Mouse (Mus musculus) midbrain, embryonic 12.5 days (tissue): ENCODE data around the gene Txlna. TPM values are rescaled to one million over a fixed set of nuclear protein-coding genes. Genes with fewer than 3 reads are reported as not detected.

ENCODE experiments used
- ATAC-seq: fragments of 200-750 bp; cut with Nextera tagmentation; 2 replicates; pipeline ENCODE4 v1.8.0; 2017; ENCODE audit warnings: low read depth, moderate TSS enrichment, moderate library complexity; ENCODE audit not compliant: low FRiP score
- H3K27ac ChIP-seq: fragments of 300-500 bp; sonication (generic); replicated peaks from 2 replicates; pipeline ENCODE4 v1.5.1; 2016; ENCODE audit warnings: mild to moderate bottlenecking
- H3K27me3 ChIP-seq: fragments of 300-500 bp; sonication (generic); 2 replicates; pipeline ENCODE4 v1.6.1; 2016; ENCODE audit warnings: mild to moderate bottlenecking
- H3K36me3 ChIP-seq: fragments of 300-500 bp; sonication (generic); 2 replicates; pipeline ENCODE4 v1.6.1; 2016
- H3K4me1 ChIP-seq: fragments of 300-500 bp; sonication (generic); 2 replicates; pipeline ENCODE4 v1.6.1; 2016
- H3K4me2 ChIP-seq: fragments of 300-500 bp; sonication (generic); replicated peaks from 2 replicates; pipeline ENCODE4 v1.6.1; 2016; ENCODE audit warnings: mild to moderate bottlenecking, moderate library complexity
- H3K4me3 ChIP-seq: fragments of 300-500 bp; sonication (generic); 2 replicates; pipeline ENCODE4 v1.5.1; 2016; ENCODE audit warnings: mild to moderate bottlenecking
- H3K9ac ChIP-seq: fragments of 300-500 bp; sonication (generic); replicated peaks from 2 replicates; pipeline ENCODE4 v1.6.1; 2016; ENCODE audit warnings: mild to moderate bottlenecking, moderate library complexity
- H3K9me3 ChIP-seq: fragments of 300-500 bp; sonication (generic); 2 replicates; pipeline ENCODE4 v1.6.1; 2016; ENCODE audit warnings: mild to moderate bottlenecking
- WGBS: fragments of 180-500 bp; shearing (Covaris S2); methylation state at CpG from one replicate; pipeline ENCODE4 v1.1.7; 2016; 5-methylcytosine and 5-hydroxymethylcytosine counted together
- polyA plus RNA-seq: library from polyadenylated mRNA; unstranded; fragments of >200 nt; fragmentation: Nextera tagmentation; extraction: Ambion mirVana; gene quantifications from 2 replicates; pipeline ENCODE4 v1.2.1, GENCODE M21; 2016

Txlna gene
- polyA plus RNA-seq, 1 experiment from 2014 or later = 91.8 TPM

- no peaks in the 10 kb centered on the region for H3K27me3 ChIP-seq
- peak within 1 kb of the TSS; percentile 88 for H3K27ac ChIP-seq
- no peaks in the 10 kb centered on the region for H3K9me3 ChIP-seq
- H3K9ac ChIP-seq = peak within 1 kb of the TSS; percentile 72
- peak within 1 kb of the TSS; percentile 84 for H3K4me2 ChIP-seq
- H3K36me3 ChIP-seq = peaks cover 33% of the 10 kb centered on the region
- peak within 1 kb of the TSS; percentile 59 for H3K4me3 ChIP-seq
- peaks cover 33% of the 10 kb centered on the region for H3K4me1 ChIP-seq
- WGBS = 0% methylated on average over 10 of the region's 10 CpGs
- peak; percentile 47 for ATAC-seq
Observed at GRCm38 (mm10) chr4:129623681-129624091, 17.2 kb downstream of the Txlna start, which contains the start of gene Ccdc28b. TSS of gene Ccdc28b (minus strand) at chr4:129623947.

- WGBS = 17% methylated on average over 8 of the region's 8 CpGs
- H3K4me2 ChIP-seq = peak overlapping the region; percentile 84
- H3K9me3 ChIP-seq = no peaks in the 10 kb centered on the region
- ATAC-seq = no peak
- peak overlapping the region; percentile 72 for H3K9ac ChIP-seq
- peak overlapping the region; percentile 59 for H3K4me3 ChIP-seq
- peaks cover 25% of the 10 kb centered on the region for H3K36me3 ChIP-seq
- peak overlapping the region; percentile 88 for H3K27ac ChIP-seq
- no peaks in the 10 kb centered on the region for H3K27me3 ChIP-seq
- peaks cover 40% of the 10 kb centered on the region for H3K4me1 ChIP-seq
Observed at GRCm38 (mm10) chr4:129622803-129623535, 17.9 kb downstream of the Txlna start.

GRCm38 (mm10) chr4:129622120-129622802 is 18.6 kb downstream of the Txlna start:
- Histone ChIP-seq H3K9ac (peak overlapping the region; percentile 72), H3K4me1 (peaks cover 43% of the 10 kb centered on the region), H3K27me3 (no peaks in the 10 kb centered on the region), H3K36me3 (peaks cover 18% of the 10 kb centered on the region), H3K27ac (peak overlapping the region; percentile 88; the same call in 1 of the 2 replicates), H3K4me2 (peak overlapping the region; percentile 84), H3K4me3 (peak overlapping the region; percentile 59; the same call in 1 of the 2 replicates), H3K9me3 (no peaks in the 10 kb centered on the region)
- no peak for ATAC-seq
- WGBS = 78% methylated on average over 11 of the region's 11 CpGs

- Histone ChIP-seq H3K4me1 (peaks cover 43% of the 10 kb centered on the region), H3K27me3 (no peaks in the 10 kb centered on the region), H3K27ac (no peak overlapping the region), H3K9me3 (no peaks in the 10 kb centered on the region), H3K4me2 (0 out of 2 replicates have a peak overlapping the region, but pooled peaks have one; percentile 1), H3K9ac (no peak overlapping the region), H3K4me3 (no peak overlapping the region), H3K36me3 (peaks cover 16% of the 10 kb centered on the region; the same call in 1 of the 2 replicates)
- WGBS = 89% methylated on average over 8 of the region's 8 CpGs
- ATAC-seq = no peak
Observed at GRCm38 (mm10) chr4:129621283-129621841, 19.5 kb downstream of the Txlna start.

- Histone ChIP-seq H3K9me3 (no peaks in the 10 kb centered on the region), H3K36me3 (peaks cover 19% of the 10 kb centered on the region), H3K4me3 (no peak overlapping the region), H3K27me3 (no peaks in the 10 kb centered on the region), H3K9ac (no peak overlapping the region), H3K4me2 (no peak overlapping the region), H3K27ac (no peak overlapping the region), H3K4me1 (peaks cover 42% of the 10 kb centered on the region)
- 90% methylated on average over 11 of the region's 11 CpGs for WGBS
- ATAC-seq = no peak
Observed at GRCm38 (mm10) chr4:129620419-129621282, 20.2 kb downstream of the Txlna start.

- H3K36me3 ChIP-seq = peaks cover 20% of the 10 kb centered on the region
- ATAC-seq = peak; percentile 87
Observed at GRCm38 (mm10) chr4:129618786-129619691, 21.8 kb downstream of the Txlna start, which contains the start of gene Iqcc. TSS of gene Iqcc (minus strand) at chr4:129619099.

GRCm38 (mm10) chr4:129618031-129618430 is 22.8 kb downstream of the Txlna start:
- H3K9me3 ChIP-seq = no peaks in the 10 kb centered on the region
- no peaks in the 10 kb centered on the region for H3K27me3 ChIP-seq
- H3K9ac ChIP-seq = peak overlapping the region; percentile 86
- H3K4me2 ChIP-seq = peak overlapping the region; percentile 80
- no peak overlapping the region for H3K27ac ChIP-seq
- peak overlapping the region; percentile 62 for H3K4me3 ChIP-seq
- 95% methylated on average over 5 of the region's 5 CpGs for WGBS
- H3K36me3 ChIP-seq = peaks cover 20% of the 10 kb centered on the region
- no peak for ATAC-seq
- H3K4me1 ChIP-seq = peaks cover 24% of the 10 kb centered on the region

More at GRCm38 (mm10) chr4:129618786-129619691, 21.8 kb downstream of the Txlna start, which contains the start of gene Iqcc:
- Histone ChIP-seq H3K4me3 (peak within 1 kb of the TSS; percentile 62), H3K27ac (peak within 1 kb of the TSS; percentile 90), H3K4me1 (peaks cover 28% of the 10 kb centered on the region), H3K9ac (peak within 1 kb of the TSS; percentile 86), H3K27me3 (no peaks in the 10 kb centered on the region), H3K9me3 (no peaks in the 10 kb centered on the region), H3K4me2 (peak within 1 kb of the TSS; percentile 80)
- 4% methylated on average over 44 of the region's 44 CpGs for WGBS

GRCm38 (mm10) chr4:129617121-129617641 is 23.7 kb downstream of the Txlna start:
- Histone ChIP-seq H3K4me3 (no peak overlapping the region), H3K27me3 (no peaks in the 10 kb centered on the region), H3K9ac (no peak overlapping the region), H3K9me3 (no peaks in the 10 kb centered on the region), H3K4me2 (no peak overlapping the region), H3K4me1 (peaks cover 15% of the 10 kb centered on the region), H3K36me3 (peaks cover 20% of the 10 kb centered on the region), H3K27ac (no peak overlapping the region)
- WGBS = 96% methylated on average over 7 of the region's 7 CpGs
- ATAC-seq = no peak

GRCm38 (mm10) chr4:129616631-129617030 is 24.2 kb downstream of the Txlna start:
- Histone ChIP-seq H3K9ac (no peak overlapping the region), H3K27ac (no peak overlapping the region), H3K36me3 (peaks cover 20% of the 10 kb centered on the region), H3K27me3 (no peaks in the 10 kb centered on the region), H3K4me1 (peaks cover 12% of the 10 kb centered on the region), H3K4me3 (no peak overlapping the region), H3K4me2 (no peak overlapping the region), H3K9me3 (no peaks in the 10 kb centered on the region)
- WGBS = 91% methylated on average over 3 of the region's 3 CpGs
- no peak for ATAC-seq

- Histone ChIP-seq H3K4me2 (no peak overlapping the region), H3K27me3 (no peaks in the 10 kb centered on the region), H3K9ac (no peak overlapping the region), H3K4me3 (no peak overlapping the region), H3K9me3 (no peaks in the 10 kb centered on the region), H3K36me3 (peaks cover 16% of the 10 kb centered on the region), H3K4me1 (peaks cover 12% of the 10 kb centered on the region), H3K27ac (no peak overlapping the region)
- WGBS = 94% methylated on average over 9 of the region's 9 CpGs
- ATAC-seq = no peak
Observed at GRCm38 (mm10) chr4:129615801-129616290, 25.0 kb downstream of the Txlna start.
